Mouse (Mus musculus) testis, postnatal 14 days (tissue): ENCODE data around the gene Ambn.
"Not testable (repeated sequence)": the region's sequence is repeated elsewhere in the genome, so short reads cannot be mapped to it uniquely, and the experiment has no call there.

Source experiments
- DNase-seq: peaks from one replicate; pipeline ENCODE4 v3.0.0; 2021; ENCODE audit warnings: low spot score

Gene Ambn

GRCm38 (mm10) chr5:88455691-88456090 is at the start of gene Ambn:
Gene Ambn (plus strand): TSS chr5:88455991.
- no peak for DNase-seq

- DNase-seq: no peak
Observed at GRCm38 (mm10) chr5:88420319-88421065, 35.3 kb upstream of the Ambn start.

GRCm38 (mm10) chr5:88424892-88425291 is 30.9 kb upstream of the Ambn start:
- DNase-seq: not testable (repeated sequence)

- DNase-seq: no peak
Observed at GRCm38 (mm10) chr5:88426753-88427152, 29.0 kb upstream of the Ambn start.

- DNase-seq: no peak
Observed at GRCm38 (mm10) chr5:88467471-88467870, 11.7 kb downstream of the Ambn start.

GRCm38 (mm10) chr5:88468807-88469704 is 13.3 kb downstream of the Ambn start:
- DNase-seq: no peak

GRCm38 (mm10) chr5:88487675-88488074 is 31.9 kb downstream of the Ambn start, which contains the start of gene Enam:
Gene Enam (plus strand): TSS chr5:88487975.
- no peak for DNase-seq

GRCm38 (mm10) chr5:88489004-88489403 is 33.2 kb downstream of the Ambn start:
- DNase-seq: no peak

- DNase-seq: no peak
Observed at GRCm38 (mm10) chr5:88491111-88491510, 35.3 kb downstream of the Ambn start.

- DNase-seq: no peak
Observed at GRCm38 (mm10) chr5:88499781-88500180, 44.0 kb downstream of the Ambn start.

- no peak for DNase-seq
Observed at GRCm38 (mm10) chr5:88508555-88508954, 52.8 kb downstream of the Ambn start.

- DNase-seq: no peak
Observed at GRCm38 (mm10) chr5:88508990-88509389, 53.2 kb downstream of the Ambn start.
